Mouse (Mus musculus) megakaryocyte, embryonic 14.5 days (primary cell): ENCODE results near the gene Pex7. TPM values are rescaled to one million over a fixed set of nuclear protein-coding genes. Genes with fewer than 3 reads are reported as not detected.

Source experiments
- H3K27me3 ChIP-seq: replicated peaks from 2 replicates; pipeline ENCODE3; 2012; ENCODE audit warnings: inconsistent platforms
- H3K36me3 ChIP-seq: replicated peaks from 2 replicates; pipeline ENCODE3; 2012; ENCODE audit warnings: low read length, inconsistent platforms, mixed read lengths
- H3K4me1 ChIP-seq: 2 replicates; pipeline ENCODE4 v1.6.1; 2012; ENCODE audit warnings: inconsistent platforms
- H3K4me3 ChIP-seq: replicated peaks from 2 replicates; pipeline ENCODE3; 2012; ENCODE audit warnings: moderate library complexity, mild to moderate bottlenecking, inconsistent platforms
- H3K9me3 ChIP-seq: 2 replicates; pipeline ENCODE4 v1.6.1; 2012; ENCODE audit warnings: inconsistent platforms
- FLI1 ChIP-seq: IDR thresholded peaks from 2 replicates; pipeline ENCODE4 v1.6.1; 2012; ENCODE audit warnings: low read length, inconsistent platforms, mixed read lengths
- GATA1 ChIP-seq: IDR thresholded peaks from 3 replicates; pipeline ENCODE4 v1.6.1; 2012; ENCODE audit warnings: mixed read lengths, low read length, inconsistent platforms, borderline replicate concordance
- polyA plus RNA-seq: library from polyadenylated mRNA; stranded (reverse); fragments of >175 nt; gene quantifications from 2 replicates; pipeline ENCODE4 v1.2.3, GENCODE M21; 2012; ENCODE audit warnings: low replicate concordance; ENCODE audit not compliant: insufficient read depth

Pex7 gene
- polyA plus RNA-seq, 1 experiment, result 8.1 TPM

DNA sequence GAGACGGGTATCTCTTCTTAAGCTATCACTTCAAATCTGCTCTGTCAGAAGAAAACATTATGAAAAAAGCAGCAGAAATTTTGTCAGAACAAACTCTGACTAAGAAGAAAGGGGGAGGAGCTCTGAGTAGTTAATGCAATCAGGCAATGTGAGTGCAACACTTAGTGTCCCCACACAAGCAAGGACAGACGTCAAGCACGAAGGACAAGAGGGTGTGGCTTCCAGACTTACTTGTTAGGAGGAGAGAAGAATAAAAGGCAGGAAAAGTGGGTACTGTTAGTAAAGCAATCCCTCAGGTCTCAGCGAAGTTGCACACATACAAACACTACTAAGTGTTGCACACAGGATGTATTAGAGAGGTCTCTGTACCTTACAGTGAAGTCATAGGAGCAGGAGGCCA, 23.1 kb downstream of the Pex7 start:
- no peak for TF ChIP-seq FLI1
- TF ChIP-seq GATA1, result no peak
- peaks cover 70% of the 10 kb centered on the region for H3K36me3 ChIP-seq
- H3K4me1 ChIP-seq, result peaks cover 73% of the 10 kb centered on the region
- H3K27me3 ChIP-seq, result no peaks in the 10 kb centered on the region
- H3K9me3 ChIP-seq, result no peaks in the 10 kb centered on the region
- no peak overlapping the region for H3K4me3 ChIP-seq

DNA sequence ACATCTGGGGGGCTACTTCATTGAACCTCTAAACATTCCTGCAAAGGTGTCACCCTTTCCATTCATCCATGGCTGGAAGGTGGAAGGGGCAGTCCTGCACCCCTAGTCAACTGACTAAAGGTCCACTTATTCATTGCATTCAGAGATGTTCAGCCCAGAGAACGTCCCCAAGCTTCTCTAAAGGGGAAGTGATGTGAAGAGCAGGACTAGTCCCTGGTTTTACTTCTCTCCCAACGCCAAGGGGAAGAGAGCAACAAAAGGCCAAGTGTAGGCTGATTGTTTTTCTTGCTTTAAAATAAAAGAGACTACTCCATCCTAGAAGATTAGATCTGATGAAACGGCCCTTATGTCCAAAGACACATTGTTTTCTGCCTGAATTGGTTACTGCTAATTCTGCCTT, 27.1 kb downstream of the Pex7 start:
- peaks cover 62% of the 10 kb centered on the region for H3K4me1 ChIP-seq
- H3K9me3 ChIP-seq, result no peaks in the 10 kb centered on the region
- peaks cover 65% of the 10 kb centered on the region for H3K36me3 ChIP-seq
- no peak overlapping the region for H3K4me3 ChIP-seq
- no peaks in the 10 kb centered on the region for H3K27me3 ChIP-seq
- TF ChIP-seq GATA1 (no peak), FLI1 (no peak)

DNA sequence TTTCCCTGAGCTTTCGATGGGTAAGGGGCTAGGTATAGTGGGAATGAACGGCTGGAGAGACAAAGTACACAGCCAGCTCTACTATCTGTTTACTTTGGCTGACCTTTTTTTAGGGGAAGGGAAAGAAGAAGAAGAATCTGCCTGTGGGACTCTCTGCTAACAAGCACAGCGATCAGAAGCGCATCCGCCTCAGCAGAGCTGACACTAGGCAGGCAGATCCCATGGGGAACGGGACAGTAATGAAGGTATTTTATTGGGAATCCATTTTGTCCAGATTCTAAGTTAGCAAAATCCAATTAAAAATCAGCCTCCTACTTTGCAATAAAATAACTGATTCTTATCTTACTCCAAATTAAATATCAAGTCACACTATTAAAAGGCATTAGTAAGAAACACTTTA, 28.3 kb downstream of the Pex7 start:
- peaks cover 58% of the 10 kb centered on the region for H3K4me1 ChIP-seq
- no peaks in the 10 kb centered on the region for H3K9me3 ChIP-seq
- H3K4me3 ChIP-seq, result no peak overlapping the region
- TF ChIP-seq FLI1, result no peak
- no peak for TF ChIP-seq GATA1
- no peaks in the 10 kb centered on the region for H3K27me3 ChIP-seq
- peaks cover 67% of the 10 kb centered on the region for H3K36me3 ChIP-seq

DNA sequence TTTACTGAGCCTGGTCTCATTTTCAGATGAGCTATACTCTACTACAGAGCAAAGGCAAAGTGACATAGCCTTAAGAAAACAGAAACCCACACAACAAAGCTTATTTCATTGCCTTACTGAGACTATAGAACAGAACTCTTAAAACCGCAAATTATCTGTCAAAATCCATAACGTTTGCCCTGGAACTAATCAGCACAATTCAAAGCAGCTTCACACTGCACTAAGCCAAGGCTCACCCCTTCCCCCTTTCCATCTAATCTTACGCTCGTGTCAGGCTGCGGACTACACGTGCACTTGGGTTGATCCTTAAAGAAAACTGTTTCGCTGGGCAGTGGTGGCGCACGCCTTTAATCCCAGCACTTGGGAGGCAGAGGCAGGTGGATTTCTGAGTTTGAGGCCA, 29.8 kb downstream of the Pex7 start:
- H3K27me3 ChIP-seq, result no peaks in the 10 kb centered on the region
- peaks cover 46% of the 10 kb centered on the region for H3K4me1 ChIP-seq
- H3K4me3 ChIP-seq, result no peak overlapping the region
- H3K9me3 ChIP-seq, result no peaks in the 10 kb centered on the region
- TF ChIP-seq FLI1 (no peak), GATA1 (no peak)
- peaks cover 68% of the 10 kb centered on the region for H3K36me3 ChIP-seq

DNA sequence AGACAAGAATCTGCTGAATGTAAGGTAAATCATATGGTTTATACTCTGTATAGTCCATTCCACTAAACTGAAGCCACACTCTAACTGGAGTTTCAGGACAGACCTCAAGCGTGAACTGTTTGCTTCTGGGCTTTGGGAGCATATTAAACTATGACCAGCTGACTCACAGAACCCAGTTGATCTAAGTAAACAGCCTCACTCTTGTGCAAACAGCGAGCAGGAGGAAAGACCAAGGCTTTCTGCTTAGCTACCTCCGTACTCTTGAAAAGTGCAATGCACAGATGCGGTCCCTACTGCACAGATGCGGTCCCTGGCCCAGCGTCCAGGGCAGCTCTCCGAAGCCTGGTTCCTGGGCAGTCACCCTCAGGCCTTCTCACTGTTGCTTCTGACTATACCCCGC, 30.2 kb downstream of the Pex7 start:
- TF ChIP-seq FLI1 (no peak), GATA1 (no peak)
- Histone ChIP-seq H3K27me3 (no peaks in the 10 kb centered on the region), H3K36me3 (peaks cover 66% of the 10 kb centered on the region), H3K9me3 (no peaks in the 10 kb centered on the region), H3K4me3 (no peak overlapping the region), H3K4me1 (peaks cover 49% of the 10 kb centered on the region)

DNA sequence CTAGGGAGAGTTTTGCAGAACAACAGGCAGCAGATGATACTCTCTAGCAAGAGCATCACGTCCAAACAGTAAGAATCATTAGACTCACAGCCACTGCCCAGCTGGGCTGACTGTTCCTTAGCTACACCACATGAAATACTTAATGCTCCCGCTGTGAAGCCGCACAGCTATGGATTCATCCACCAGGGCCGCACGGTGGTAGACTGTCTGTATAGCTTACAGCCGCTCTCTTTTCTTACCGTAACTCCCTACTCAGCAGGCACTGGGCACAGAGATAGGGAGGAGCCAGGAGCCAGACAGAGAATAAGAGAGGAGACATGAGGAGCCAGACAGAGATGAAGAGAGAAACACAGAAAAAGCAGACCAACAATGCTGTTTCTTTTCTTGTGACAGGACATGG, 30.8 kb downstream of the Pex7 start:
- H3K4me1 ChIP-seq, result peaks cover 43% of the 10 kb centered on the region
- TF ChIP-seq GATA1 (no peak), FLI1 (no peak)
- H3K9me3 ChIP-seq, result no peaks in the 10 kb centered on the region
- peaks cover 62% of the 10 kb centered on the region for H3K36me3 ChIP-seq
- H3K27me3 ChIP-seq, result no peaks in the 10 kb centered on the region
- no peak overlapping the region for H3K4me3 ChIP-seq

DNA sequence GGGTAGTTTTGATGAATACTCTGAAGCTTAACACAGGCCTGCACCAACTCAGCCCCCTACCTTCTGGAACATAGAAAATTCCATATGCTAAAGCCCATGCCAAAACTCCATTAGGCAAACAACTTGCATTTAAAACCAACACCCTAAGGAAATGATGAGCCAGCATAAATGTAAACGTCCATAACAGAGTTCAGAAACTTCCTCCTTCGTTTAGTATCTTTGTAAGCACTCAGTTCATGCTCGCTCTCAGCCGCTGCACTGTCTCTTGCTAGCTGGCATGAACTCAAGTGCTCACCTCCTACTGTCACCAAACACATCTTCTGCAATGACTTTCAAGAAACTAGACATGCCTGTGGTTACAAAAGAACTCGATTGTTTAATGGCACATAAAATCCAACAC, 32.1 kb downstream of the Pex7 start:
- H3K36me3 ChIP-seq, result peaks cover 62% of the 10 kb centered on the region
- H3K4me3 ChIP-seq, result no peak overlapping the region
- TF ChIP-seq GATA1 (no peak), FLI1 (no peak)
- peaks cover 33% of the 10 kb centered on the region for H3K4me1 ChIP-seq
- H3K9me3 ChIP-seq, result no peaks in the 10 kb centered on the region
- no peaks in the 10 kb centered on the region for H3K27me3 ChIP-seq

DNA sequence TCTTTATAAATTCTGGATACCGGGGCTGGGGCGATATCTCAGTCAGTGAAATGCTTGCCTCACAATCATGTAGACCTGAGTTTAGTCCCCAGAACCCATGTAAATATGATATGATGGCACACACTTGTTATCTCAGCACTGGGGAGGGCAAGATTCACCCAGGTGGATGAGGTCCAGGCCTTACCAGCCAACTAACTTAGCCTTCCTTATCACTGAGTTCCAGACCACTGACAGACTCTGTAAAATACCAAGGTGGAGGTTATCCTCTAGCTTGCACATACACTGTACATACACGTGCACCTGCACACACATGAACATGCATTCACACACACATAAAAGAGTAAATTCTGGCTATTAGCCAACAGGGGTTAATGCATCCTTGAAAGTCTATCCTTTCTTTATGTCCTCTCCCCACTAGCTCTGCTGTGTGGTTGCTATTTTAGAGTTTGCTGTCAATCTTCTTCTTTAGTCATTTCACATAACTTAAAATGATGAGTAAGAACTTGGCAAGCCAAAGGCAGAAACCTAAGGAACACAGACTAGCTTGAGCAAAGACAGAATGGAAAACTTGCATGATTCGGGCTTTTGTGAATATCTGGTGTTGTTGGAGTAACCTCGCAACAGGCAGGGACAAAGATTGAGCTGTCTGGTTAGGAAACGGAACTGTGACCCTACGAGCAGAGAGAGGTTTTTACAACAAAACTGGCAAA, 51.7 kb downstream of the Pex7 start:
- Histone ChIP-seq H3K9me3 (no peaks in the 10 kb centered on the region), H3K27me3 (no peaks in the 10 kb centered on the region), H3K4me1 (peaks cover 90% of the 10 kb centered on the region), H3K4me3 (peak overlapping the region; percentile 28), H3K36me3 (peaks cover 17% of the 10 kb centered on the region)
- TF ChIP-seq FLI1 (no peak), GATA1 (no peak)

DNA sequence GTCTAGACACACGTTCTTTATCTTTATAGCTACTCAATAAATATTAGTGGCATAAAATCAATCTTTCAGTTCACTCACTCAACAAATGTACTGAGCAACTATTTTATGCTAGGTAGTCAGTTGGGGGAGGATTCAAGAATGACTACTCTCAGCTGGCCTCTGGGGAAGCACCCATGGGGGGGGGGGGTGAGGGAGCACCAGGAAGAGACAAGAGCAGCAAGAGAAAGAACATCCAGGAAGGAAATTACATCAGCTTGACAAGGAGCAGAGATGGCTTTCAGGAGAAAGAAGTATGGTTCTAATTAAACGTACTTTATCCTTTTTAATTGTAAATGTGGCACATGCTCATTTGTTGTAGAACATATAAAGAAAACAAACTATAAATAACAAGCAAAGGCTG, 53.9 kb downstream of the Pex7 start:
- TF ChIP-seq GATA1 (no peak), FLI1 (no peak)
- Histone ChIP-seq H3K4me1 (peaks cover 90% of the 10 kb centered on the region), H3K36me3 (peaks cover 15% of the 10 kb centered on the region), H3K4me3 (no peak overlapping the region), H3K27me3 (no peaks in the 10 kb centered on the region), H3K9me3 (no peaks in the 10 kb centered on the region)

DNA sequence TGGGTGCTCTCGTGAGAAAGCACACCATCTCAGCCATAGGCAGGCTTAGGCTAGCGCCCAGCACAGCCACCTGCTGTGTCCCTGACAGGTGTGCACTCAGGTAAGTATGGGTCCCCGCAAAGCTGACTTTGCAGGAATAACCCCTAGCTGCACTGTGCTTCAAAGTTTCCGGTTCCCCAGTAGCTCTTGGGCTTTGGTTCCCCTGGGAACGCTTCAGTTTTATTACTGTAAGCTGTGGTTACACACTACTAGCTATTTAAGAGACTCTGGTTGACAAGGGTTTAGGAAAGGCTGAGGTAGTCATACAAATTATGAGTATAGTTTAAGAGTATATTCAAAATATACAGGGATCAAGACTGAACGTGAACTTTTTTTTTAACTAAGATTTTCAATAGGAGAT, 54.7 kb downstream of the Pex7 start:
- H3K9me3 ChIP-seq, result no peaks in the 10 kb centered on the region
- no peaks in the 10 kb centered on the region for H3K27me3 ChIP-seq
- H3K4me3 ChIP-seq, result peak overlapping the region; percentile 91
- H3K4me1 ChIP-seq, result peaks cover 85% of the 10 kb centered on the region
- TF ChIP-seq GATA1 (no peak), FLI1 (no peak)
- H3K36me3 ChIP-seq, result peaks cover 19% of the 10 kb centered on the region
